In genomic region chrX:36830271-36830670, GRCm38 (mm10) we compare ENCODE assay signal across 8 mouse cellular contexts. TPM values are rescaled to one million over a fixed set of nuclear protein-coding genes. Genes with fewer than 3 reads are reported as not detected.
DNase-seq lines count a peak whose midpoint lies in the region; ATAC-seq and TF ChIP-seq lines count a peak whose summit lies in the region.

No protein-coding gene starts in this region.

- H3K4me3 ChIP-seq in layer of hippocampus, adult 2 months = no peak overlapping the region
- H3K4me3 ChIP-seq in embryonic facial prominence, embryonic 14.5 days (ENCODE audit: low read depth, low read length) = no peak overlapping the region
- no peak overlapping the region for H3K4me3 ChIP-seq in forebrain, embryonic 12.5 days (replicated peaks)

- no peaks in the 10 kb centered on the region for H3K27me3 ChIP-seq in embryonic facial prominence, embryonic 14.5 days (replicated peaks; ENCODE audit: control insufficient read depth, insufficient read depth, low read length)
- H3K27me3 ChIP-seq in forebrain, embryonic 12.5 days = no peaks in the 10 kb centered on the region

- no peak overlapping the region for H3K27ac ChIP-seq in layer of hippocampus, adult 2 months
- no peak overlapping the region for H3K27ac ChIP-seq in embryonic facial prominence, embryonic 14.5 days (replicated peaks; ENCODE audit: low read depth, low read length)
- no peak overlapping the region for H3K27ac ChIP-seq in forebrain, embryonic 12.5 days

- WGBS in embryonic facial prominence, embryonic 14.5 days = 40% methylated on average over 5 of the region's 5 CpGs
- 40% methylated on average over 5 of the region's 5 CpGs for WGBS in forebrain, embryonic 12.5 days

- no peak for DNase-seq in layer of hippocampus, adult 2 months (ENCODE audit: low spot score in 2 of 2)
- no peak for DNase-seq in layer of hippocampus, adult 9-11 months
- peak; percentile 37 for DNase-seq in R1 (ENCODE audit: low read depth, low spot score)
- DNase-seq in embryonic facial prominence, embryonic 14.5 days (ENCODE audit: low spot score) = peak; percentile 68
- peak; percentile 72 to 82 for DNase-seq in kidney, postnatal 36 days
- peak; percentile 46 for DNase-seq in urinary bladder, postnatal 25 days (ENCODE audit: low spot score)
- DNase-seq in spleen, adult 12 weeks (ENCODE audit: low spot score) = no peak

- H3K9ac ChIP-seq in embryonic facial prominence, embryonic 14.5 days (ENCODE audit: low read depth, low read length) = no peak overlapping the region
- H3K9ac ChIP-seq in forebrain, embryonic 12.5 days = no peak overlapping the region

- peak; percentile 46 for TF ChIP-seq CTCF in layer of hippocampus, adult 2 months (conservative IDR thresholded peaks at IDR 0.05)

- ATAC-seq in embryonic facial prominence, embryonic 14.5 days (ENCODE audit: low read depth) = 0 out of 2 replicates have a peak, but pooled peaks have one; percentile 50
- no peak for ATAC-seq in forebrain, embryonic 12.5 days (ENCODE audit: low FRiP score)

- no peaks in the 10 kb centered on the region for H3K9me3 ChIP-seq in embryonic facial prominence, embryonic 14.5 days (ENCODE audit: control insufficient read depth, low read length)
- H3K9me3 ChIP-seq in forebrain, embryonic 12.5 days = no peaks in the 10 kb centered on the region

- no peaks in the 10 kb centered on the region for H3K4me1 ChIP-seq in embryonic facial prominence, embryonic 14.5 days (ENCODE audit: control insufficient read depth, insufficient read depth, low read length)
- peaks cover 4% of the 10 kb centered on the region; the same call in 1 of the 2 replicates for H3K4me1 ChIP-seq in forebrain, embryonic 12.5 days

- no peaks in the 10 kb centered on the region for H3K36me3 ChIP-seq in embryonic facial prominence, embryonic 14.5 days (ENCODE audit: control insufficient read depth, insufficient read depth, low read length)
- H3K36me3 ChIP-seq in forebrain, embryonic 12.5 days (replicated peaks) = no peaks in the 10 kb centered on the region

- H3K4me2 ChIP-seq in embryonic facial prominence, embryonic 14.5 days (ENCODE audit: low read depth, low read length) = no peak overlapping the region
- H3K4me2 ChIP-seq in forebrain, embryonic 12.5 days = no peak overlapping the region

RNA-seq across cellular contexts. Expression of gene Slc25a5, which starts 34.8 kb away (rescaled TPM):
- total RNA-seq in layer of hippocampus, adult 2 months (2021) = 100 to 1,000 TPM; 325 to 333 TPM
- 555 and 588 TPM in 2 replicates for polyA plus RNA-seq in embryonic facial prominence, embryonic 14.5 days (2014; fragmentation: Nextera tagmentation; extraction: Ambion mirVana)
- 694 and 710 TPM in 2 replicates for polyA plus RNA-seq in forebrain, embryonic 12.5 days (2016; fragmentation: Nextera tagmentation; extraction: Ambion mirVana)

RNA-seq across cellular contexts. Expression of gene Ube2a, which starts 43.4 kb away (rescaled TPM):
- 10 to 100 TPM; 52.0 to 53.8 TPM for total RNA-seq in layer of hippocampus, adult 2 months (2021)
- 124 and 125 TPM in 2 replicates for polyA plus RNA-seq in embryonic facial prominence, embryonic 14.5 days (2014; fragmentation: Nextera tagmentation; extraction: Ambion mirVana)
- 120 and 122 TPM in 2 replicates for polyA plus RNA-seq in forebrain, embryonic 12.5 days (2016; fragmentation: Nextera tagmentation; extraction: Ambion mirVana)

RNA-seq across cellular contexts. Expression of gene C330007P06Rik, which starts 43.6 kb away (rescaled TPM):
- total RNA-seq in layer of hippocampus, adult 2 months (2021) = 10 to 100 TPM; 40.4 TPM
- polyA plus RNA-seq in embryonic facial prominence, embryonic 14.5 days (2014; fragmentation: Nextera tagmentation; extraction: Ambion mirVana) = 31.9 and 33.9 TPM in 2 replicates
- polyA plus RNA-seq in forebrain, embryonic 12.5 days (2016; fragmentation: Nextera tagmentation; extraction: Ambion mirVana) = 33.0 and 33.5 TPM in 2 replicates

Comparison
In these comparisons a context has a peak if more than half of its experiments do, and no peak if none do; other contexts are left out.
1. DNase-seq: peak in R1 (single experiment), embryonic facial prominence, embryonic 14.5 days (single experiment), kidney, postnatal 36 days (2 of 2) and urinary bladder, postnatal 25 days (single experiment); none in layer of hippocampus, adult 2 months (0 of 2), layer of hippocampus, adult 9-11 months (single experiment) and spleen, adult 12 weeks (single experiment).